Mouse (Mus musculus): ENCODE measurements around the gene Cerkl. TPM values are rescaled to one million over a fixed set of nuclear protein-coding genes. Genes with fewer than 3 reads are reported as not detected.

Cerkl gene
- total RNA-seq, 2 experiments from 2014 or later: 5.4 to 5.7 TPM

DNA sequence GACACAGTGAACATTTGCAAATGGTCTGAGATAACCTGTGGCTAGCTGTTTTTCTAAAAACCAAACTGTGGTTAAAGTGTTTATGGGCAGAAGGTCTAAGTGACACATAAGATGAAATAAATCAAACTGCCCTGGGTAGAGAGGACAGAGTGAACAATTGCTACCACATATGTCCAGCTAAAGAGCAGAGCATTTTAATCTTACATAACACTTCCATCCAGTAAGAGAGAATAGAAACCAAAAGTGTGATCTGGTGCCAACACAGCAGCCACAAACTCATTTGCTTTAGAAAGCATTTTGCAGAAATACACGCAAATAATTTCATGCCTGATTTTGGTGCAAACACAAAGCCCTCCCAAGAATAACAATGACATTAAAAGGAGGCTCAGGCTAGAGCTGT, 117.6 kb downstream of the Cerkl start:
- DNase-seq (ENCODE audit: extremely low spot score in 1 of 2, low spot score in 1 of 2): no peak

- no peak for DNase-seq (ENCODE audit: extremely low spot score in 1 of 2, low spot score in 1 of 2)
Measured at GRCm38 (mm10) chr2:79336141-79336540, 120.4 kb downstream of the Cerkl start.

DNA sequence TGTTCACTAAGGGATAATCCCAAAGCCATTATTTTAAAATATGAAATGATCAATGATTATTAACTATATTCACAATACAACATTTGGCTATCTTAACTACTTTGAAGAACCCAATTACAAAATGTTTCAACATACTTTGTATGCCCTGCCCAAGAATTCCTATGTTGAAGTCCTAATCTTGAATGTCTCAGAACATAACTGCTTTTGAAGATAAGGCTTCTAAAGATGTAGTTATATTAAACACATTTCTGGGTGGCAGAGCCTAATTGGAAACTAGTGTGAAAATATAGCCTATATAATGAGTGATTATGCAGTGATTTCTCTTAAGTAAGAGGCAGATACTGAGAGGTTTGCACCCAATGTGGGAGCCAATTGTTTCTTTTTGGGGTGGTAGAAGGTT, 121.9 kb downstream of the Cerkl start:
- DNase-seq (ENCODE audit: extremely low spot score in 1 of 2, low spot score in 1 of 2): no peak

DNA sequence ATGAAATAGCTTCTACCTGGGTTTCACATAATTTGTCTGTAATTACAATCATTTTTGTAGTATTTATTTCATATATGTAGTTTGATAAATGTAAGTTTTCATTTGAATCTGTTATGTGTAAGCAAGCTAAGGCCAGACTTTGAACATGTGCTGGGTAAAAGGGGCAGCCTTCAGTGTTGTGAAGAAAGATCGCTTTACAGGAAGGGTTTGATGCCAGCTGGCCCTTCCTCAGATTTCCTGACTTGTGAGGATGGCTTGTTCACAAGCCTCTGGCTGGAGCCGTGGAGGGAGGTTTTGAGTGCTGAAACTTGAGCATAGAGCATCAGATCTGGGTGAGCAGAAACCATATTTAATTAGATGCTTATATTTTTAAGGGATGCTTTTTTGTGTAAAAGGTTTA, 128.5 kb downstream of the Cerkl start:
- DNase-seq (ENCODE audit: extremely low spot score in 1 of 2, low spot score in 1 of 2): no peak

GRCm38 (mm10) chr2:79316182-79316880, 140.3 kb downstream of the Cerkl start:
- no peak for DNase-seq (ENCODE audit: extremely low spot score in 1 of 2, low spot score in 1 of 2)

DNA sequence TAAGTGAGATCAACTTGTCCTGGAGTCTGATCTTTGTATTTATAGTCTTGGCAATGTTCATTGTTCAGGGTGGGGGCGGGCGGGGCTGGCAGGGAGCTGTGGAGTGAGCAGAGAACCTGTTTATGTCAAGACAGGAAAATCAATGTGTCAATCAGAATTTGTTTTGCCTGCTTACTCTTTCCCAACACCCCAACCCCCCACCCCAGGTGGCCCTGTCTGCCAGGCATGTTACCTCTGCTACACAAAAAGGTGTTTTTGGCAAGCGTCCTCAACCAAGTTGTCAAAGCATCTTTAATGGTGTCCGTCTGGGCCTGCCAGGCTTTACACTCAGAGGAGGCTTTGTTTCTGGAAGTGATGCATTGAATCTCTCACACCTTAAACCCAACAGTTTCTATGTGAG, 141.5 kb downstream of the Cerkl start:
- DNase-seq (ENCODE audit: extremely low spot score in 1 of 2, low spot score in 1 of 2): no peak

GRCm38 (mm10) chr2:79312499-79312898, 144.1 kb downstream of the Cerkl start:
- no peak for DNase-seq (ENCODE audit: extremely low spot score in 1 of 2, low spot score in 1 of 2)

DNA sequence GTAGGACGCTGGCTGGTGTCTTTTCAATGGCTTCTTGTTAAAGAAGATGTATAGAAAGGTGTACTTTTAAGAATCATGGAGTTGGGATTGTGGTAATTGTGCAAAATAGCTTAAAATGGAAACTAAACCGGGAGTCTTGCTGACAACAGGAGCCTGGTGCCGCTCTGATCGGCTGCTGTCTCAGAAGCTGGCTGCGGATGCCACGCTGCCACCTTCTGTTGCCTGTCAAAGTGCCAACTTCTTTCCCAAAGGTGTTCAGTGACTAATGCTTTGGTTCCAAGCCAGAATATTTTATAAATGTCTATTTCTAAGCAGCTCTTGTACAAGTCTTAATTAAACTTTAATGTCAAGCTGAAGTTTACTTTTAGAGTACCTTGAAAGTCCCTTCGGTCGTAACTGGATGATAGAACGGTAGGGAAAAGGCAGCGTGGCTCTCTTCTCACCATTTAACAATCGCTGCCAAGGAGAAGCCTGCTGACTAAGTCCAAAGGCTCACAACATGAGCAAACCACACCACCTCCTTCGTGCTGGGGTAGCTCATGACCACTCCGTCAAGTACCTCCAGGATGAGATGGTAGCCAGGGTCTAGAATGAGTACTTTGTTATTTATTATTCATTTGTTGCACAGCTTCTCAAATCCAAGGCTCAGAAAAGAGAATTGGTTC, 147.0 kb downstream of the Cerkl start:
- DNase-seq (ENCODE audit: extremely low spot score in 1 of 2, low spot score in 1 of 2): no peak

DNA sequence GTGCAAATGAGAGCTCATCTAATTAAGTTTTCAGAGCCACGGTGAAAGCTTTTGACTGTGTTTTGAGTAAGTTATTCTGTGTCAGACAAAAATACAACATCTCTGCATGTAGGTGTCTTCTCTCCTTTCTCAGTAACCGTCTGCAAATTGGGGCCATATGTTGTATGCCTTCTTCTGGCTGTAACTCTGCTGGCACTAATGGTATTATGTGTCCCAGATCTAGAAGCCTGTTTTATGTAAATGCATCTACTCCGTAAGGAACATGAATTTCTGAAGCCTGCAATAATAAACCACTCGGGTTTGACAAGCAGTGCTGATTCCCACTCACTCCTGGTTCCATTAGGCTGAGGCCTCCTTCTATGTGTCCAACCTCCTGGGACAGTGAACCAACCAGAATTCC, 149.0 kb downstream of the Cerkl start:
- DNase-seq (ENCODE audit: extremely low spot score in 1 of 2, low spot score in 1 of 2): no peak

DNA sequence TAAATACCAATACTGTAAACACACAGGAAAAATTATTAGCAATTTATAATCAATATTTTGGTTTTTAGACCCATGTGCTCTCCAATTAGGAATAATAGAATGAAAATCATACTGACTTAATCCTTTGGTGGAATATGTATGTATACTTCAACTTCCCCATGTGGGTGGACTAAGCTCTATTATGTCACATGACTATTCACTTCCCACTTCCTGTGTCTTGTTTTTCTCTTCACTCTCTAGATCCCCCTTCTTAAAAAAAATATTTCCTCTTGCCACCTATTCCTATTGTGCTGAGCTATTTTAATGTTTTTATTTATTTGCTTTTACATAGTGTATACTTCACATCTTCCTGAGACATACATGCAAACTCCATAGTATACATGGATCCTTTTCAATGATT, 154.2 kb downstream of the Cerkl start:
- DNase-seq (ENCODE audit: extremely low spot score in 1 of 2, low spot score in 1 of 2): no peak

DNA sequence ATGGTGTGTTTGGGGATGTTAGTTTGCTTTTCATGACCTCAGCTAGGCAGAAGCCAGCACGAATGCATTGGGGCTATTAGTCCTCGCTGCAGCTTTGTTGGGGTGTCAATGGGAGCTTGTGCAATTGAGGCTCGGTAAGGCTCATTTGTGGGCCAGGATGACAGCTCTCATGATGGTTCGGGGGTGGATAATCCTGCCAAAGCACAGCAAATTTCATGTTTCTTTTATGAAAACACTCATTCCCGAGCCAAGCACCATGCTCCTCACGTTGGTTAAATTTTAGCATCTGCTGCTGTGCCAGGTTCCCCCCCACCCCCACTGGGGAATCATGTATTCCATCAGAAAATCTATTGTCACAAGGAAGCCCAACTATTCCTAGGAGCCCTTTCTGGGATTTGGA, 164.2 kb downstream of the Cerkl start:
- DNase-seq (ENCODE audit: extremely low spot score in 1 of 2, low spot score in 1 of 2): peak in 1 of 2 experiments; percentile 25

- no peak for DNase-seq (ENCODE audit: extremely low spot score in 1 of 2, low spot score in 1 of 2)
Measured at GRCm38 (mm10) chr2:79291922-79292321, 164.7 kb downstream of the Cerkl start.

DNA sequence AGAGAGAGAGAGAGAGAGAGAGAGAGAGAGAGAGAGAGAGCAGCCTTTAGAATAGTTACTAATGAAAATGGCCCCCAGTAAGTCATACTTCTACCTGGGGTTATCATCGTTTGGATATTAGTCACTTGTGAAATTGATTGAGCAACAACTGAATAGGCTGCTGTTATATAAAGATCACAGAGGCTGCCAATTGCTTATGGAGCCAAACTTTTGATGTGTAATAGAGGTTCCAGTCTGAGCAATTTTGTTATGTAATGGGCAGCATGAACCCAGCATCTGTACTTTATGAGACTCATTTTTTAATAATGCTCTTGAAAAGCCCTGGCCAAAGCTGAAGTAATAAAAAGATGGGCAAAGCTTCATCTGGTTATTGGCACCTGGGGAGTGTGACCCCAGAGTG, 166.4 kb downstream of the Cerkl start:
- no peak for DNase-seq (ENCODE audit: extremely low spot score in 1 of 2, low spot score in 1 of 2)

- DNase-seq (ENCODE audit: extremely low spot score in 1 of 2, low spot score in 1 of 2): no peak
Measured at GRCm38 (mm10) chr2:79284206-79284605, 172.4 kb downstream of the Cerkl start.

Other genes starting within 250 kb of the Cerkl start
- 10 to 100 TPM; 21.8 to 23.0 TPM for gene Itga4, start 201.4 kb downstream of the Cerkl start, total RNA-seq (2021)
- gene Neurod1, start within 50 bp of the Cerkl start, total RNA-seq (2021): 10 to 100 TPM; 32.8 to 40.4 TPM
- gene Itprid2, start 178.6 kb upstream of the Cerkl start, total RNA-seq (2021): 10 to 100 TPM; 38.5 TPM